Mouse (Mus musculus) retina, embryonic 14.5 days (tissue): Measurements from ENCODE around the gene Htr5b.

Experiments used
- DNase-seq: peaks from one replicate; pipeline ENCODE4 v3.0.0-alpha.2; 2015; ENCODE audit warnings: low spot score

Gene Htr5b

GRCm38 (mm10) chr1:121486803-121487202 is 41.5 kb downstream of the Htr5b start:
- DNase-seq, result no peak

DNA sequence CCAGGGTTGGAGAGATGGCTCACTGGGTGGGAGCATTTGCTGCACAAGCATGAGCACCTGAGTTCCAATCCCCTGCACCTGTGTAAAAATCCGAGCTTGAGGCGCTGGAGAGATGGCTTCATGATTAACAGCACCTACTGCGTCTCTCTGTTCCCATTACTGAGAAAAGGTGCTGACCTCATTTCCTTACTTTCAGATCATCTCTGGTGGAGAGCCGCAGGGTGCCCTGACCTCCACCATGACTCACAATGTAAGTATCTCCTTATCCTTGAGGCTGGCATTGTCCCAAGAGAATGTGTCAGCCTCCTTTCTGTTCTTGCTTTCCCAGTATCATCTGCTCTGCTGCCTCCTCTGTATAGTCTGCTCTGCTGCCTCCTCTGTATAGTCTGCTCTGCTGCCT is 45.2 kb downstream of the Htr5b start:
- DNase-seq, result no peak

DNA sequence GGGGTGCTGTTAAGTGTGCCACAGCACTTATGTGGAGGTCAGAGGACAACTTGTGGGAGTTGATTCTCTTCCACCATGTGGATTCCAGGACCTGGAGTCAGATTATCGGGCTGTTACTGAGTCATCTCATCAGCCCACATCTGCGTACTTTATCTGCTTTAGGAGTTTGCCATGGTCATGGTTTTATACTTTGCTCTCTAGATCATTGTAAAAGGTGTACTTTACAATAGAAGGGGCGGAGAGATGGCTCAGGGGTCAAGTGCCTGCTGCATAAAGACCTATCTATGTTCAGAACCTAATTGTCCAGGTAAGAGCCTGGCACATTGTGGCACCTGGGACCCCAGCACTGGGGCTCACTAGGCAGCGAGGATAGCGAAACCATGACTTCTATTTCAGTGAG is 48.9 kb downstream of the Htr5b start:
- DNase-seq, result no peak

GRCm38 (mm10) chr1:121478284-121478980 is 49.8 kb downstream of the Htr5b start:
- DNase-seq, result no peak

DNA sequence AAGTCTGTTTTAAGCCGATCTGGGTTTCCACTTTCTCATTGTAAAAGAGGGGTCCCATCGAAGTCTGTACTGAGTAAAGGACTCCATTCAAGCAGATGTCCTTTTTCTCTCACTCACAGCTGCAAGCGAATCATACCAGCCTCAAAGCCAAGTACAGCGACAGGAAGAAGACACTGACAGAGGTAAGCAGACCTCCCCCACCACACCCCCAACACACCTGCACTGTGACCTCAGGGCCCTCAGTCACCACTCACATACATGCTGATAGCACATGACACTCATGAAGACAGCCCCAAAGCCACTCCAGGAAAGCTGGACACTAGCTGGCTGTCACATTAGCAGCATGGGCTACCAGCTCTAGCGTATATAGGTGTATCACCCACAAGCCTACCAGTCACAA is 50.5 kb downstream of the Htr5b start:
- no peak for DNase-seq

GRCm38 (mm10) chr1:121471503-121471902 is 56.8 kb downstream of the Htr5b start:
- DNase-seq, result no peak

- DNase-seq, result no peak
These were observed 60.0 kb downstream of the Htr5b start for GRCm38 (mm10) chr1:121468271-121468670.

GRCm38 (mm10) chr1:121466276-121466675 is 62.0 kb downstream of the Htr5b start:
- no peak for DNase-seq

DNA sequence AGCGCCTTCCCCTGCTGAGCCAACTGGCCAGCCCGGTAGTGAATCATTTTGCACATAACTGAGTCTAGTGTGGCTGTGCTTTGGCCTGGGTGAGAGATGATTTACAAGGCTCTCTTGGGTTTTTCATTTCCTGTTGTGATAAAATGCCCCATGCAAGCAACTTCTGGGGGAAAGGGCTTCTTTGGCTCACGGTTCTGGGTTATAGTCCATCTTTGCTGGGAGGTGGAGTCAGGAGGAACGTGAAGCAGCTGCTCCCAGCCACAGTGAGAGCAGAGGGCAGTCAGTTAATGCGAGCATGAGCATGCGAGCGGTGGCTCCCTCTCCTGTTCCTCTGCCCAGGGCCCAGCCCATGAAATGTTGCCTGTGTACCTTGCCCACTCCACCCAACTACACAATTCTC is 64.5 kb downstream of the Htr5b start:
- DNase-seq, result no peak

GRCm38 (mm10) chr1:121462643-121463042 is 65.6 kb downstream of the Htr5b start:
- no peak for DNase-seq

DNA sequence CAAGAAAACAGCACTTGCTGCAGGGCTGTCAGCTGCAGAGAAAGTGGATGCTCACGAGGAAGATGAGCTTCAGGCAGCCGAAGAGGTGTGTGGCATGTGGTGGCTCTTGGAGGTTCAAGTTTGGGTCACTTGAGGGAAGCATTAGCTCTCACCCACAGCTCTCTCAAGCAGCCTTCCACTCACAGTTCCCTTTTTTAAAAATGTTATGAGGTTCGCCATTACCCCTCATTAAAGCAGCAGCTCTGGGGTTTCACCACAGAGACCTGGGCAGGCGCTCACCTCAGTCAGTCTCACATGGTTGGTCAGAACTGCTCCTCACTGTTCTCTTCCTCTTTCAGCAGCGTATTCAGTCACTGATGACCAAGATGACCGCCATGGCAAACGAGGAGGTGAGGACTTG is 66.4 kb downstream of the Htr5b start:
- DNase-seq, result no peak

GRCm38 (mm10) chr1:121460077-121460476 is 68.2 kb downstream of the Htr5b start:
- DNase-seq, result peak; percentile 8
